Mouse (Mus musculus): Measurements from ENCODE around the gene Asb6. TPM values are rescaled to one million over a fixed set of nuclear protein-coding genes. Genes with fewer than 3 reads are reported as not detected.

The Asb6 gene
- polyA plus RNA-seq, 1 experiment from 2014 or later = 59.4 TPM

DNA sequence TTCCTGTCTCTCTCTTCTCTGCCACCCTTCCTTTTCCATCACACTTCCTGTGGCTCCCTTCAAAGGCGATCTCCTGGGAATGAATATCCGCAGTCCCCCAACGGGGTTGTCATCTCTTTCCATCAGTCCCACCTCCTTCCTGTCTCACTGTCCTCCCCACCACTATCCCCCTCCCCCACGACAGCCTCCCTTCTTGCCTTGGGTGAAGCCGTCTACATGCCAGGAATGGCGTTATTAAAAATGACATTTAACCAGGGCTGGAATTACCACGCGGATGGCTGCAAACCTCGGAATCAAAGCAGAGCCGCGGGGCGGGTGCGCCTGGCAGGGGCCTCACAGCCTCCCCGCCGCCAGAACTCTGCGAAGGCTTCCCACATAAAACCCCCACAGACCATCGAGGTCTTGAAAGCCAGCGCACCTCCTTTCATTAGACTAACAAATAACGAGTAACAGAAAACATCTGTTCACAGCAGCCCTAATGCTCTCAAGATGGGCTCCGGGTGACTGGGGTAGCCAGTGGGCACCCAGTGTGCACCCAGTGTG is 22.7 kb upstream of the Asb6 start:
- DNase-seq (ENCODE audit: low spot score) = peak; percentile 78
- Histone ChIP-seq H3K9me3 (replicated peaks) (no peaks in the 10 kb centered on the region), H3K27me3 (ENCODE audit: low read depth, poor library complexity, severe bottlenecking) (no peaks in the 10 kb centered on the region), H3K4me3 (peak overlapping the region; percentile 31), H3K4me1 (peaks cover 94% of the 10 kb centered on the region), H3K36me3 (peaks cover 53% of the 10 kb centered on the region), H3K27ac (peak overlapping the region; percentile 83)
- WGBS = 17% methylated on average over 20 of the region's 20 CpGs

- Histone ChIP-seq H3K9me3 (replicated peaks) (no peaks in the 10 kb centered on the region), H3K27ac (peak overlapping the region; percentile 83), H3K4me3 (peak overlapping the region; percentile 18; the same call in 1 of the 2 replicates), H3K4me1 (peaks cover 93% of the 10 kb centered on the region), H3K36me3 (peaks cover 47% of the 10 kb centered on the region), H3K27me3 (ENCODE audit: low read depth, poor library complexity, severe bottlenecking) (no peaks in the 10 kb centered on the region)
- no peak for DNase-seq (ENCODE audit: low spot score)
- 21% methylated on average over 6 of the region's 6 CpGs for WGBS
Measured at GRCm38 (mm10) chr2:30850581-30850980, 20.4 kb upstream of the Asb6 start.

- Histone ChIP-seq H3K27ac (peak overlapping the region; percentile 53; the same call in 1 of the 2 replicates), H3K4me1 (peaks cover 87% of the 10 kb centered on the region), H3K36me3 (peaks cover 33% of the 10 kb centered on the region), H3K27me3 (ENCODE audit: low read depth, poor library complexity, severe bottlenecking) (peaks cover 4% of the 10 kb centered on the region; the same call in 1 of the 2 replicates), H3K4me3 (peak overlapping the region; percentile 90; the same call in 1 of the 2 replicates), H3K9me3 (replicated peaks) (no peaks in the 10 kb centered on the region)
- DNase-seq (ENCODE audit: low spot score) = no peak
- 78% methylated on average over 8 of the region's 8 CpGs for WGBS
Measured at GRCm38 (mm10) chr2:30848184-30848583, 18.1 kb upstream of the Asb6 start.

- WGBS = 3% methylated on average over 6 of the region's 6 CpGs
- Histone ChIP-seq H3K27me3 (ENCODE audit: low read depth, poor library complexity, severe bottlenecking) (peaks cover 4% of the 10 kb centered on the region; the same call in 1 of the 2 replicates), H3K27ac (peak overlapping the region; percentile 96), H3K36me3 (peaks cover 31% of the 10 kb centered on the region), H3K4me3 (peak overlapping the region; percentile 90), H3K9me3 (replicated peaks) (no peaks in the 10 kb centered on the region), H3K4me1 (peaks cover 82% of the 10 kb centered on the region)
- no peak for DNase-seq (ENCODE audit: low spot score)
Measured at GRCm38 (mm10) chr2:30846723-30847122, 16.6 kb upstream of the Asb6 start.

DNA sequence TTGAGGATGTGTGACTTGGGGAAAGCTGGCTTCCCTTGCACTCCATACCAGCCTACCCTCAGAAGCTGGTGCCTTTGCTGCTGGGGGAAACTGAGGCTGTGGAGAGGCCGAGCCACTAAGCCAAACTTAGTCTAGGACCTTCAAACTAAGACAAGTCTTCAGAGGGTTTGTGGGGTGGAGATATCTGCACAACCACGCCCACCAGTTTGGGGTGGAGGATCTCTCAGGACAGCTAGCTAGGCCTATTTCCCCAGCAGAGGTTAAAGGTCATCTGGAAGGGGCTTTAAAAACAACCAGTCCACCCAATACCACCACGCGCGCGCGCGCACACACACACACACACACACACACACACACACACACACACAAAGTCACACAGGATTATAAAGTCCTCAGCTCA is 16.1 kb upstream of the Asb6 start:
- WGBS = 31% methylated on average over 8 of the region's 8 CpGs
- peaks cover 4% of the 10 kb centered on the region; the same call in 1 of the 2 replicates for H3K27me3 ChIP-seq (ENCODE audit: low read depth, poor library complexity, severe bottlenecking)
- H3K36me3 ChIP-seq = peaks cover 31% of the 10 kb centered on the region
- H3K9me3 ChIP-seq (replicated peaks) = no peaks in the 10 kb centered on the region
- no peak for DNase-seq (ENCODE audit: low spot score)
- H3K4me1 ChIP-seq = peaks cover 77% of the 10 kb centered on the region
- peak overlapping the region; percentile 96 for H3K27ac ChIP-seq
- H3K4me3 ChIP-seq = peak overlapping the region; percentile 90

- Histone ChIP-seq H3K27ac (peak overlapping the region; percentile 96), H3K27me3 (ENCODE audit: low read depth, poor library complexity, severe bottlenecking) (peaks cover 4% of the 10 kb centered on the region; the same call in 1 of the 2 replicates), H3K4me1 (peaks cover 69% of the 10 kb centered on the region), H3K9me3 (replicated peaks) (no peaks in the 10 kb centered on the region), H3K36me3 (peaks cover 26% of the 10 kb centered on the region), H3K4me3 (peak overlapping the region; percentile 90)
- peak; percentile 69 for DNase-seq (ENCODE audit: low spot score)
- 1% methylated on average over 79 of the region's 80 CpGs for WGBS
Measured at GRCm38 (mm10) chr2:30845152-30846070, 15.3 kb upstream of the Asb6 start.

DNA sequence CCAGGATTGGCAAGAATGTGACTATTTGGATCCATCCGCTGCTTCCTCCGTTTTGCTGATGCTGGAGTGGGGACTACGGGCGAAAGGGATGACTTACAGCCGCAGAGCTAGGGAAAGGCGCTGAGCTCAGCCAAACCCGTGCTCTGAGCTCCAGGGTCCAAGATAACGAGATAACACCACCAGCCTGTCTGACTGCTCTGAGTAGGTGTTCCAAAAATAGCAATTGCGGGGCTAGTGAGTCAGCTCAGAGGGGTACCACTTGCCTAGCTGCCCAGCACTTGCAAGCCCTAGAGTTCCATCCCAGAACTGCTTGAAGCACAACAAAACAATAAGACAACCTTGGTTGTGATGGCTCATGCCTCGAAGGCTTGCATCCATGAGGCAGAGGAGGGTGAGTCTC is 12.5 kb upstream of the Asb6 start:
- H3K4me3 ChIP-seq = no peak overlapping the region
- 51% methylated on average over 10 of the region's 10 CpGs for WGBS
- H3K27ac ChIP-seq = peak overlapping the region; percentile 66
- peaks cover 4% of the 10 kb centered on the region; the same call in 1 of the 2 replicates for H3K27me3 ChIP-seq (ENCODE audit: low read depth, poor library complexity, severe bottlenecking)
- H3K9me3 ChIP-seq (replicated peaks) = no peaks in the 10 kb centered on the region
- H3K36me3 ChIP-seq = 0 out of 2 replicates have a peak, but pooled peaks cover 3% of the 10 kb centered on the region
- no peak for DNase-seq (ENCODE audit: low spot score)
- H3K4me1 ChIP-seq = peaks cover 54% of the 10 kb centered on the region

- WGBS = 3% methylated on average over 21 of the region's 21 CpGs
- Histone ChIP-seq H3K36me3 (no peaks in the 10 kb centered on the region), H3K27ac (peak overlapping the region; percentile 96), H3K4me3 (peak overlapping the region; percentile 11), H3K27me3 (ENCODE audit: low read depth, poor library complexity, severe bottlenecking) (no peaks in the 10 kb centered on the region), H3K9me3 (replicated peaks) (no peaks in the 10 kb centered on the region), H3K4me1 (peaks cover 69% of the 10 kb centered on the region)
- DNase-seq (ENCODE audit: low spot score) = peak; percentile 93
Measured at GRCm38 (mm10) chr2:30836238-30836990, 6.3 kb upstream of the Asb6 start.

DNA sequence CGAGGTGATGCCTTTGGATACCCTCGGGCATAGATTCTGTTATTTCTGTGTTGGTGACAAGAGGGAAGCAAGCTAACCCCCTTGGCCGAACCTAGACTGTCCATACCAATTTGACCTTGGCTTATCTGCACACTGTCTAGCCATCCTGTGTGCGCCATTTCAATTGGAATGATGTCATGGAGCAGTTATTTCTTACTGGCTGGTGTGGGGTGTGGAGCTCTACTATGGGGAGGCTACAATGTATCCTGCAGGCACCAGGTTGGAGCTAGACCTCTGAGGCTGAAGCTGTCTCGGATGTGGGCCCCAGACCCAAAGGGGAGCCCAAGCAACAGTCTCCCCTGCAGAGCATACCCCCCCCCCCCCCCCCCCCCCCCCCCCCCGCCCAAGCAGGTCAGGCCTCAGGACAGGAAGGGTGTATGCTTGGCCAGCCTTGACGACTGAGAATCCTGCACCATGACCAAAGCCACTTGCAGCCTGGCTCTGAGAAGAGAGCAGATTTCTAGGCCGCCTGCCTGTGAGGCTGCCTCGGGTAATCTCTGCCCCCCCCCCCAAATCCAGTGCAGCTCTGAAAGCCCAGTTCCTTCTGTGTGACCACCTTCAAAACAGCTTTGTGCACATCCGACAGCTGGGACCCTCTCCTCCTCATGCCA is 4.4 kb upstream of the Asb6 start, which contains the start of gene Prrx2:
Prrx2 (plus strand) TSS at position 600 of the 650 bp plus-strand sequence.
- no peaks in the 10 kb centered on the region for H3K9me3 ChIP-seq (replicated peaks)
- WGBS = 43% methylated on average over 9 of the region's 10 CpGs
- H3K27ac ChIP-seq = peak within 1 kb of the TSS; percentile 96
- peak within 1 kb of the TSS; percentile 16; the same call in 1 of the 2 replicates for H3K4me3 ChIP-seq
- H3K4me1 ChIP-seq = peaks cover 84% of the 10 kb centered on the region
- no peaks in the 10 kb centered on the region for H3K36me3 ChIP-seq
- H3K27me3 ChIP-seq (ENCODE audit: low read depth, poor library complexity, severe bottlenecking) = no peaks in the 10 kb centered on the region
- no peak for DNase-seq (ENCODE audit: low spot score)

GRCm38 (mm10) chr2:30833644-30834043 is 3.5 kb upstream of the Asb6 start:
- DNase-seq (ENCODE audit: low spot score) = peak; percentile 75
- Histone ChIP-seq H3K4me1 (peaks cover 90% of the 10 kb centered on the region), H3K36me3 (no peaks in the 10 kb centered on the region), H3K27me3 (ENCODE audit: low read depth, poor library complexity, severe bottlenecking) (no peaks in the 10 kb centered on the region), H3K27ac (peak overlapping the region; percentile 96), H3K9me3 (replicated peaks) (no peaks in the 10 kb centered on the region), H3K4me3 (peak overlapping the region; percentile 16)
- 14% methylated on average over 5 of the region's 5 CpGs for WGBS

GRCm38 (mm10) chr2:30829315-30829714 is 818 bp downstream of the Asb6 start:
- Histone ChIP-seq H3K9me3 (replicated peaks) (no peaks in the 10 kb centered on the region), H3K4me3 (no peak overlapping the region), H3K4me1 (peaks cover 70% of the 10 kb centered on the region), H3K27me3 (ENCODE audit: low read depth, poor library complexity, severe bottlenecking) (no peaks in the 10 kb centered on the region), H3K36me3 (peaks cover 26% of the 10 kb centered on the region), H3K27ac (peak overlapping the region; percentile 83)
- 39% methylated on average over 5 of the region's 5 CpGs for WGBS
- DNase-seq (ENCODE audit: low spot score) = peak; percentile 62
